Mouse (Mus musculus) spleen, embryonic (tissue): Measurements from ENCODE around the gene Anapc11.
"Not testable (repeated sequence)": the region's sequence is repeated elsewhere in the genome, so short reads cannot be mapped to it uniquely, and the experiment has no call there.

Experiments used
- CTCF ChIA-PET: fragments of 350-600 bp; sonication (Branson Sonifier 250); formaldehyde crosslinking; loops from one replicate; lab custom pipeline; 2022; lab: Charles Lee

The Anapc11 gene

GRCm38 (mm10) chr11:120598283-120598989, at the start of gene Anapc11, which contains the start of gene Alyref:
TSS of gene Anapc11 (plus strand) at chr11:120598421.
TSS of gene Alyref (minus strand) at chr11:120598365.
- CTCF ChIA-PET, result interaction anchor here (0.7 to 1.1 kb wide), 2 partner anchors 19 to 35 kb away, joined by 3 to 4 read pairs; no protein-coding TSS in a partner anchor

GRCm38 (mm10) chr11:120548786-120549167, 49.4 kb upstream of the Anapc11 start:
- CTCF ChIA-PET, result interaction anchor here (1.3 kb wide), 1 partner anchor 18 kb away, joined by 3 read pairs; no protein-coding TSS in a partner anchor

- CTCF ChIA-PET, result interaction anchor here (0.7 to 1.3 kb wide), 2 partner anchors 18 to 205 kb away, joined by 3 read pairs; no protein-coding TSS in a partner anchor
Observed at GRCm38 (mm10) chr11:120549168-120549945, 48.9 kb upstream of the Anapc11 start, which contains the start of gene Mcrip1. TSS of gene Mcrip1 (minus strand) at chr11:120549727.

- CTCF ChIA-PET, result interaction anchor here (0.7 to 0.9 kb wide), 2 partner anchors 22 to 206 kb away, joined by 3 to 4 read pairs; no protein-coding TSS in a partner anchor
Observed at GRCm38 (mm10) chr11:120549986-120550809, 48.0 kb upstream of the Anapc11 start.

- CTCF ChIA-PET, result interaction anchor here (0.9 kb wide), 1 partner anchor 21 kb away, joined by 4 read pairs; no protein-coding TSS in a partner anchor
Observed at GRCm38 (mm10) chr11:120550810-120551440, 47.3 kb upstream of the Anapc11 start, which contains the start of gene Ppp1r27. TSS of gene Ppp1r27 (minus strand) at chr11:120551132.

- CTCF ChIA-PET, result interaction anchor here (0.5 to 0.6 kb wide), 2 partner anchors 170 to 285 kb away, joined by 3 to 4 read pairs; no protein-coding TSS in a partner anchor
Observed at GRCm38 (mm10) chr11:120552736-120553135, 45.5 kb upstream of the Anapc11 start.

GRCm38 (mm10) chr11:120554834-120555233, 43.4 kb upstream of the Anapc11 start:
- CTCF ChIA-PET, result interaction anchor here (1.8 kb wide), 1 partner anchor 42 kb away, joined by 8 read pairs; no protein-coding TSS in a partner anchor

- CTCF ChIA-PET, result interaction anchor here (1.8 kb wide), 1 partner anchor 43 kb away, joined by 8 read pairs; no protein-coding TSS in a partner anchor
Observed at GRCm38 (mm10) chr11:120555260-120555659, 43.0 kb upstream of the Anapc11 start.

- CTCF ChIA-PET, result not testable (repeated sequence)
Observed at GRCm38 (mm10) chr11:120558843-120559242, 39.4 kb upstream of the Anapc11 start.

- CTCF ChIA-PET, result no interaction called here
Observed at GRCm38 (mm10) chr11:120560952-120561728, 37.1 kb upstream of the Anapc11 start.

GRCm38 (mm10) chr11:120562949-120563348, 35.3 kb upstream of the Anapc11 start:
- CTCF ChIA-PET, result interaction anchor here (0.6 kb wide), 1 partner anchor 58 kb away, joined by 11 read pairs; no protein-coding TSS in a partner anchor

GRCm38 (mm10) chr11:120565114-120565513, 33.1 kb upstream of the Anapc11 start:
- CTCF ChIA-PET, result no interaction called here

- CTCF ChIA-PET, result no interaction called here
Observed at GRCm38 (mm10) chr11:120568324-120568723, 29.9 kb upstream of the Anapc11 start.

- CTCF ChIA-PET, result no interaction called here
Observed at GRCm38 (mm10) chr11:120571122-120571521, 27.1 kb upstream of the Anapc11 start.

- CTCF ChIA-PET, result interaction anchor here (0.6 to 1.0 kb wide), 2 partner anchors 7 to 21 kb away, joined by 4 read pairs; partner anchors contain the start of gene Ppp1r27
Observed at GRCm38 (mm10) chr11:120571754-120572416, 26.3 kb upstream of the Anapc11 start.

GRCm38 (mm10) chr11:120572417-120572751, 25.8 kb upstream of the Anapc11 start:
- CTCF ChIA-PET, result interaction anchor here (0.6 to 1.0 kb wide), 2 partner anchors 8 to 21 kb away, joined by 4 read pairs; partner anchors contain the start of gene Ppp1r27

GRCm38 (mm10) chr11:120572752-120573584, 25.3 kb upstream of the Anapc11 start, which contains the start of gene P4hb:
TSS of gene P4hb (minus strand) at chr11:120573253.
- CTCF ChIA-PET, result no interaction called here
